ENCODE assay signal across 1 mouse cellular context in the genomic region with DNA sequence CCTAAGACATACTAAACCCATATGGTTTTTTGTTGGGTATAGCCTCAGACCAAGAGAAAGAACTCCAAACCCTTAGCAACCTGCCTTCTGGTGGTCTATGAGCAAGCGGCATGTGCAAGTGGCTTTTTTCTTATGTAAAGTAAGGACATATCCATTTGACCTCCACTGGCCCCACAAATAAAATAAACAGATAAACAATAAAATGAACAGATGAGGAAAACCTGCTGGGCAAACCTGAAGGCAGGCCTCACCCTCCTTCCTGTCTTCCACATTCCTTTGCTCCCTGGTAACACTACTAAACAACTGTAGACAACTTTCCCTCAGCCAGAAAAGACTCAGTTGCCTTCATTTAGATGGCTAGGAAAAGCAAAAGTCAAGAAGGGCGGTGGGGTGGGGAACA.
TF ChIP-seq lines count a peak whose summit lies in the region.

No protein-coding gene starts in this region.

TF ChIP-seq in MEL, 35 proteins besides CTCF, POLR2A, EP300 and RAD21 (continued from another document):
- TF ChIP-seq POLR2AphosphoS2 (IDR thresholded peaks at IDR 0.05; ENCODE audit: low read length) (no peak), MAFK (IDR thresholded peaks at IDR 0.05; ENCODE audit: borderline replicate concordance, low read depth, low read length) (no peak), TCF12 (IDR thresholded peaks at IDR 0.05; ENCODE audit: low read depth, low read length) (no peak), TBP (IDR thresholded peaks at IDR 0.05; ENCODE audit: low read depth, low read length) (no peak), E2F4 (IDR thresholded peaks at IDR 0.05; ENCODE audit: borderline replicate concordance, low read depth, low read length) (no peak), SIN3A (IDR thresholded peaks at IDR 0.05; ENCODE audit: low read length) (no peak), NELFE (IDR thresholded peaks at IDR 0.05; ENCODE audit: low read depth, low read length) (no peak), ETS1 (IDR thresholded peaks at IDR 0.05; ENCODE audit: low read depth, low read length) (no peak)
